Mouse (Mus musculus) limb, embryonic 14.5 days (tissue): ENCODE measurements around the gene Fyn. TPM values are rescaled to one million over a fixed set of nuclear protein-coding genes. Genes with fewer than 3 reads are reported as not detected.

Source experiments
- ATAC-seq: fragments of 200-750 bp; cut with Nextera tagmentation; 2 replicates; pipeline ENCODE4 v1.8.0; 2017; ENCODE audit warnings: low read depth, moderate number of reproducible peaks, moderate TSS enrichment; ENCODE audit not compliant: low FRiP score
- DNase-seq: peaks from one replicate; pipeline ENCODE4 v3.0.0-alpha.2; 2015; ENCODE audit warnings: low spot score
- H3K27ac ChIP-seq: fragments of 300-500 bp; sonication (generic); replicated peaks from 2 replicates; pipeline ENCODE4 v1.5.1; 2014; ENCODE audit warnings: low read depth, mild to moderate bottlenecking, low read length, moderate library complexity, mixed read lengths
- H3K27me3 ChIP-seq: fragments of 300-500 bp; sonication (generic); 2 replicates; pipeline ENCODE4 v1.6.1; 2014; ENCODE audit warnings: low read length, mixed read lengths; ENCODE audit not compliant: control insufficient read depth, insufficient read depth
- H3K36me3 ChIP-seq: fragments of 300-500 bp; sonication (generic); 2 replicates; pipeline ENCODE4 v1.6.1; 2014; ENCODE audit warnings: mild to moderate bottlenecking, low read length, moderate library complexity, mixed read lengths; ENCODE audit not compliant: control insufficient read depth, insufficient read depth
- H3K4me1 ChIP-seq: fragments of 300-500 bp; sonication (generic); 2 replicates; pipeline ENCODE4 v1.6.1; 2014; ENCODE audit warnings: antibody characterized with exemption, low read length, mixed read lengths; ENCODE audit not compliant: control insufficient read depth, insufficient read depth
- H3K4me2 ChIP-seq: fragments of 300-500 bp; sonication (generic); replicated peaks from 2 replicates; pipeline ENCODE4 v1.6.1; 2014; ENCODE audit warnings: low read depth, mild to moderate bottlenecking, low read length, moderate library complexity; ENCODE audit not compliant: severe bottlenecking
- H3K4me3 ChIP-seq: fragments of 300-500 bp; sonication (generic); replicated peaks from 2 replicates; pipeline ENCODE4 v1.5.1; 2014; ENCODE audit warnings: low read length
- H3K9ac ChIP-seq: fragments of 300-500 bp; sonication (generic); 2 replicates; pipeline ENCODE4 v1.6.1; 2014; ENCODE audit warnings: mild to moderate bottlenecking, low read depth, low read length, moderate library complexity; ENCODE audit not compliant: severe bottlenecking
- H3K9me3 ChIP-seq: fragments of 300-500 bp; sonication (generic); 2 replicates; pipeline ENCODE4 v1.6.1; 2016; ENCODE audit warnings: low read length; ENCODE audit not compliant: control insufficient read depth
- POLR2A ChIP-seq: fragments of 200-500 bp; IDR thresholded peaks from 2 replicates; pipeline ENCODE4 v1.8.0; 2012; ENCODE audit warnings: inconsistent platforms, mild to moderate bottlenecking, moderate library complexity, borderline replicate concordance; ENCODE audit not compliant: insufficient read depth, insufficient read length; ENCODE audit errors: extremely low read depth
- WGBS: fragments of 180-500 bp; shearing (Covaris S2); extraction: QIAGEN DNeasy Blood & Tissue Kit; methylation state at CpG from one replicate; pipeline ENCODE4 v1.1.7; 2014; 5-methylcytosine and 5-hydroxymethylcytosine counted together
- polyA plus RNA-seq, 2 experiments: library from polyadenylated mRNA; depleted of rRNA in 1 of 2; stranded (reverse) in 1 of 2; unstranded in 1 of 2; fragments of >200 nt; fragmentation: Nextera tagmentation in 1 of 2; extraction: Ambion mirVana in 1 of 2; gene quantifications; 2 replicates each; pipeline versions ENCODE4 v1.2.1 to v1.2.3; 2012 to 2014

Fyn gene
- polyA plus RNA-seq, 2 experiments = 51.5 to 58.4 TPM

DNA sequence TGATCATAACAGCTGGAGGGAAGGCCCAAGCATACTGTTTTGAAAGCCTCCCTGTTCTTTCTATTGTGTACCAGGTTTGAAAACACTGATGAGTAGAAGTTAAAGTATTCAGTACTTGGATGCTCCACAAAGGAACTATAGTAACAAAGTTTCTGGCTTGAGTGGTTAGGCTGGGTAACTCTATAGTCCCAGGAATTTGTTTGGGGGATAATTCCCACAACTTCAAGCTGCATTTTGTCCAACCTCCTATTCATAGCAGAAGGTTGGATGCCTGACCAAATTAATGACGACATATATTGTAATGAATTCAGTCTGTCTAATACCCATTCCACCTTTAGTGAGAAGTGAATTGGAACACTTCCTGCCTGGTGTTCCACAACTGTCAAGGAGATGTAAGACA, 22.7 kb upstream of the Fyn start:
- DNase-seq (no peak), ATAC-seq (no peak)
- H3K4me1 ChIP-seq = no peaks in the 10 kb centered on the region
- no peak for TF ChIP-seq POLR2A
- 43% methylated on average over 1 of the region's 1 CpGs for WGBS
- H3K9ac ChIP-seq = no peak overlapping the region
- H3K4me2 ChIP-seq = no peak overlapping the region
- H3K36me3 ChIP-seq = no peaks in the 10 kb centered on the region
- H3K27ac ChIP-seq = no peak overlapping the region
- no peaks in the 10 kb centered on the region for H3K9me3 ChIP-seq
- no peaks in the 10 kb centered on the region for H3K27me3 ChIP-seq
- H3K4me3 ChIP-seq = no peak overlapping the region

GRCm38 (mm10) chr10:39349781-39350364, 18.8 kb upstream of the Fyn start:
- no peaks in the 10 kb centered on the region for H3K4me1 ChIP-seq
- TF ChIP-seq POLR2A = no peak
- no peaks in the 10 kb centered on the region for H3K27me3 ChIP-seq
- H3K9me3 ChIP-seq = no peaks in the 10 kb centered on the region
- DNase-seq (no peak), ATAC-seq (no peak)
- H3K36me3 ChIP-seq = no peaks in the 10 kb centered on the region
- no peak overlapping the region for H3K9ac ChIP-seq
- no peak overlapping the region for H3K4me2 ChIP-seq
- no peak overlapping the region for H3K27ac ChIP-seq
- no peak overlapping the region for H3K4me3 ChIP-seq
- 95% methylated on average over 14 of the region's 14 CpGs for WGBS

DNA sequence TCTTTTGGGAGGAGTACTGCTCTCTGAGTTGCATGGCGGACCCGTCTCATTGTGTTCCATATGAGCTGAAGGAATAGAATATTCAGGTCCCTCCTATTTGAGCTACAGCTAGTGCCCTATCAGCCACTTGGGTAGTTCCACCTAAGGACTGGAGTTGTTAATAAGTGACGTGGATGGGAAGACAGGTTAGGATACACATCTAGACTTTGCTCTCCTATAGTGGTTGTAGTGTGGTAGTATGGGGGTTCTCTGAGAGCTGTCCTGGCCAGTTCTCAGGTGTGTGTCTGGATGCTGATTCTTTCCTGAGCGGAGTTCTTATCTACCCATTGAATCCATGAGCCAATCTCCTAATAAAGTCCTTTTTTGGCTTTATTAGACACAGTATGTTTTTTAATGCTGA, 4.5 kb upstream of the Fyn start:
- 87% methylated on average over 4 of the region's 4 CpGs for WGBS
- no peak for ATAC-seq

DNA sequence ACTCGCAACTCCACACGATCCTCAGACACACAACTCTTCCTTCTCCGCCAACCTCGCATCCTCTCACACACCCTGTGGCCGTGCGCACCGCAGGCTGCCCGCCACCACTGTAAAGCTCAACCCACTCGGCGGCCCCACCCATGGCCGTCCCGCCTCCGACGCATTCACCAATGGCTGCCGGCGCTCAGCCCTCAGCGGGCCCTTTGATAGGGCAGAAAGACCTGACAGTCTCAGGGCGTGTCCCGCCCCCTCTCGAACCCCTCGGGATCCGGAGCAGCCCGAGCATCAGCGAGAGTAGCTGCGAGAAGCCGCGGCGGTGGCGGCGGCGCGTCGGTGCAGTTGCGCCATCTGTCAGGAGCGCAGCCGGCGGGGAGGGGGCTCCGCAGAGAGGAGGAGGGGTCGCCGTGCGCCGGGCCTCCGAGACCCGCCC, 862 bp downstream of the Fyn start:
- H3K27ac ChIP-seq = peak overlapping the region; percentile 84
- TF ChIP-seq POLR2A = 0 out of 2 replicates have a peak, but pooled peaks have one; percentile 52
- peak; percentile 98 for DNase-seq
- WGBS = under 1% methylated on average over 43 of the region's 44 CpGs
- peaks cover 7% of the 10 kb centered on the region; the same call in 1 of the 2 replicates for H3K4me1 ChIP-seq
- no peaks in the 10 kb centered on the region for H3K27me3 ChIP-seq
- peak overlapping the region; percentile 72 for H3K4me2 ChIP-seq
- peak overlapping the region; percentile 89 for H3K4me3 ChIP-seq
- no peaks in the 10 kb centered on the region for H3K36me3 ChIP-seq
- H3K9me3 ChIP-seq = no peaks in the 10 kb centered on the region
- peak overlapping the region; percentile 85 for H3K9ac ChIP-seq
- ATAC-seq = peak; percentile 99

More for the DNA sequence above, 4.5 kb upstream of the Fyn start:
- no peak for TF ChIP-seq POLR2A
- H3K4me1 ChIP-seq = no peaks in the 10 kb centered on the region
- no peak for DNase-seq
- no peaks in the 10 kb centered on the region for H3K36me3 ChIP-seq
- H3K4me3 ChIP-seq = no peak overlapping the region
- no peak overlapping the region for H3K4me2 ChIP-seq
- no peaks in the 10 kb centered on the region for H3K27me3 ChIP-seq
- no peak overlapping the region for H3K27ac ChIP-seq
- no peaks in the 10 kb centered on the region for H3K9me3 ChIP-seq
- no peak overlapping the region for H3K9ac ChIP-seq

- ATAC-seq (peak; percentile 62), DNase-seq (no peak)
- Histone ChIP-seq H3K9ac (peak overlapping the region; percentile 85), H3K9me3 (no peaks in the 10 kb centered on the region), H3K36me3 (no peaks in the 10 kb centered on the region), H3K4me2 (peak overlapping the region; percentile 72), H3K27ac (peak overlapping the region; percentile 84), H3K4me1 (peaks cover 7% of the 10 kb centered on the region; the same call in 1 of the 2 replicates), H3K4me3 (peak overlapping the region; percentile 89), H3K27me3 (no peaks in the 10 kb centered on the region)
- WGBS = 9% methylated on average over 31 of the region's 68 CpGs
- TF ChIP-seq POLR2A = no peak
These were observed 1.5 kb downstream of the Fyn start for GRCm38 (mm10) chr10:39369977-39370785.
